Mouse (Mus musculus): Measurements from ENCODE around the gene Aak1. TPM values are rescaled to one million over a fixed set of nuclear protein-coding genes. Genes with fewer than 3 reads are reported as not detected.
A peak's percentile ranks its signal among the peaks of the same experiment; 100 is the strongest.

Aak1 gene
- polyA plus RNA-seq, 1 experiment from 2014 or later, result 3.2 TPM

DNA sequence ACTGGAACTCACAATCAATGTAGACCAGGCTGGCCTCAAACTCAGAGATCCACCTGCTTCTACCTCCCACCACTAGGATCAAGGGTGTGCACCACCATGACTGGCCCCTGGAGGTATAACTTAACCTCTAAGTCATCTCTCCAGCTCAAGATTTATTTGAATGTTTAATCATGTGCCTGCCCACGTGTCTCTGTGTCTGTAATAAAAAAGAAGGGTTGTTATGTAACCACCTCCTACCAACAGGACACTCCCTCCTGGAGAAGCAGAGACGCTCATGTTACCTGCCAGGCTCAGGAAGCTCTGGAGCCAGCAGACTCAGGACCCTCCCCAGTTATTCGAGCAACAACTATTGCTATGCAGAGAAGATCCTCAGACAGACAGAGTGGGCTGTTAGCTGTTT lies 7.4 kb upstream of the Aak1 start:
- no peak overlapping the region for H3K9ac ChIP-seq
- H3K4me1 ChIP-seq (replicated peaks), result no peaks in the 10 kb centered on the region; the same call in 1 of the 2 replicates
- H3K27me3 ChIP-seq, result no peaks in the 10 kb centered on the region
- no peaks in the 10 kb centered on the region for H3K36me3 ChIP-seq (replicated peaks)
- H3K9me3 ChIP-seq (replicated peaks), result no peaks in the 10 kb centered on the region
- H3K4me3 ChIP-seq (replicated peaks), result no peak overlapping the region
- 55% methylated on average over 3 of the region's 3 CpGs for WGBS (ENCODE audit: insufficient replicate concordance)
- ATAC-seq (ENCODE audit: insufficient read depth), result no peak
- H3K4me2 ChIP-seq, result no peak overlapping the region
- no peak overlapping the region for H3K27ac ChIP-seq (replicated peaks)

DNA sequence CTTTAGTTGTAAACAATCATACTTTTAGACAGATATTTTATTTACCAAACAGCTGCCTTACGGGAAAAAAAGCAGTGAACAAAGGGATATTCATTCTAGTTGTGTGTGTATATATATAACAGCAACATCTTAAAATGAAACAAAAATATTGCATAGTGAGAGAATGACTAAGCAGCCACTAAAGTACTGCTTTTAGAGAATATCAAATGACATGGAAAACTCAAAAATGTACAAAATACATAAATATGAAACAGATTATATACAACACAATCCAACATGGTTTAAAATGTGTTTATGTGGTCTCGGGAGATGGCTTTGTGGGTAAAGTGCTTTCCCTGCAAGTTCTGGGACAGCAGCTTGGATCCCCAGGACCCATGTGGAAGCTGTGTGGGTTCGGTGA lies 5.7 kb upstream of the Aak1 start:
- Histone ChIP-seq H3K4me3 (replicated peaks) (no peak overlapping the region), H3K27ac (replicated peaks) (no peak overlapping the region), H3K9me3 (replicated peaks) (no peaks in the 10 kb centered on the region), H3K9ac (no peak overlapping the region), H3K4me1 (replicated peaks) (peaks cover 10% of the 10 kb centered on the region), H3K36me3 (replicated peaks) (no peaks in the 10 kb centered on the region), H3K4me2 (no peak overlapping the region), H3K27me3 (no peaks in the 10 kb centered on the region)
- ATAC-seq (ENCODE audit: insufficient read depth), result no peak
- WGBS (ENCODE audit: insufficient replicate concordance), result 55% methylated on average over 3 of the region's 3 CpGs

DNA sequence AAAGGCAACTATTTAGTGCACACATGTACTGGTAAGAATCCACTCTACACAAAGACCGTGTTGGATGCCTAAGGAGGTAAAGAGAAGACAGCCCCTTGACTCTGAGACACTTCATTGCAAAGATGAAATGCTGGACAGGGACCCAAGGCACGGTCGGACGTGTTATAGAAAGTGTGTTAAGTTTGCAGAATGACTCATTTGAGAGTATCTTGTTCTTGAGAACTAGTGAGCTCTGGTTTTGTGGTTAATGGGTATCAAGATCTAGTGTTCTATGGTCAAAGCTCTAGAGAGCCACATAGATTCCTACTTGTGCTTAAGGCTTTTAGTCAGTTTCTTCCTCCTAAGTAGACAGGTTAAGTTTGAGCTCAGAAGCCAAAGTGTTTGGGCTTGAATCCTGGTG lies 2.9 kb upstream of the Aak1 start:
- 65% methylated on average over 4 of the region's 4 CpGs for WGBS (ENCODE audit: insufficient replicate concordance)
- Histone ChIP-seq H3K4me2 (no peak overlapping the region), H3K27ac (replicated peaks) (no peak overlapping the region), H3K4me1 (replicated peaks) (peaks cover 26% of the 10 kb centered on the region), H3K4me3 (replicated peaks) (no peak overlapping the region), H3K27me3 (no peaks in the 10 kb centered on the region), H3K9ac (no peak overlapping the region), H3K36me3 (replicated peaks) (no peaks in the 10 kb centered on the region), H3K9me3 (replicated peaks) (no peaks in the 10 kb centered on the region)
- no peak for ATAC-seq (ENCODE audit: insufficient read depth)

DNA sequence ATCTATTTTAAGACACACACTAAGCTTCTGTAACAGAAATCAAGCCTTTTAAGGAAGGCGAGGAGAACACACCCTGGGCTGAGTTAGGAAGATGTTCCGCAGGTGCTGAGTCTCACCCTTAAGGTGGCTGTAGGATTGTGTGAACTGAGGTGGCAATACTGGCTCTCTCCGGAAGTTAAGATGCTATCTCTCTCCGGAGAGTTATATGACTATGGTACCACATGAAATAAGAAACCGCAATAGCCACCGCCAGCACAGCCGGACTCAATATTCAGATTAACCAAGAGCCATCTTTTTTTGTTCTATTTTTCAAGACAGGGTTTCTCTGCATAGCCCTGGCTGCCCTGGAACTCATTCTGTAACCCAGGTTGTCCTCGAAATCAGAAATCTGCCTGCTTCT lies 1.5 kb upstream of the Aak1 start:
- Histone ChIP-seq H3K4me1 (replicated peaks) (peaks cover 38% of the 10 kb centered on the region), H3K9me3 (replicated peaks) (no peaks in the 10 kb centered on the region), H3K4me3 (replicated peaks) (peak overlapping the region; percentile 97; the same call in 1 of the 2 replicates), H3K9ac (no peak overlapping the region), H3K4me2 (peak overlapping the region; percentile 87), H3K27ac (replicated peaks) (no peak overlapping the region), H3K27me3 (no peaks in the 10 kb centered on the region), H3K36me3 (replicated peaks) (no peaks in the 10 kb centered on the region; the same call in 1 of the 2 replicates)
- no peak for ATAC-seq (ENCODE audit: insufficient read depth)
- 82% methylated on average over 8 of the region's 8 CpGs for WGBS (ENCODE audit: insufficient replicate concordance)

DNA sequence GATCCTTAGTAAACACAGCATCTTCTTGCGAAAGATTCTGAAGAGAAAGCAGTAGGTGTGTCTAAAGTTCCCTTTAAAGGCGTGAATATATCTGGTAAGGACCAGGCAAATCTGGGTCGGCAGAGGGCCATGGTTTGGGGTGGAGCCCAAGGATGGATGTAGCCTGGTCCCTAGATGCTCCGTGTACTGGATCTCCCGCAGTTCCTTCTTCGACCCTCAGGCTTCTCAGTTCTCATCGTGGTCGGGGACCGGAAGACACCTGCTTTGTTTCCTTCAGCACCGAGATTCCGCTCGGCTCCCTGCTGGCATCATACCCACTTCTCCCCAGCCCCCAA lies 770 bp upstream of the Aak1 start:
- peak overlapping the region; percentile 97 for H3K4me3 ChIP-seq (replicated peaks)
- ATAC-seq (ENCODE audit: insufficient read depth), result peak; percentile 27
- H3K36me3 ChIP-seq (replicated peaks), result no peaks in the 10 kb centered on the region; the same call in 1 of the 2 replicates
- peak overlapping the region; percentile 92 for H3K9ac ChIP-seq
- H3K27me3 ChIP-seq, result no peaks in the 10 kb centered on the region
- peak overlapping the region; percentile 87 for H3K4me2 ChIP-seq
- H3K9me3 ChIP-seq (replicated peaks), result no peaks in the 10 kb centered on the region
- peak overlapping the region; percentile 94 for H3K27ac ChIP-seq (replicated peaks)
- H3K4me1 ChIP-seq (replicated peaks), result peaks cover 44% of the 10 kb centered on the region
- WGBS (ENCODE audit: insufficient replicate concordance), result 2% methylated on average over 12 of the region's 12 CpGs

DNA sequence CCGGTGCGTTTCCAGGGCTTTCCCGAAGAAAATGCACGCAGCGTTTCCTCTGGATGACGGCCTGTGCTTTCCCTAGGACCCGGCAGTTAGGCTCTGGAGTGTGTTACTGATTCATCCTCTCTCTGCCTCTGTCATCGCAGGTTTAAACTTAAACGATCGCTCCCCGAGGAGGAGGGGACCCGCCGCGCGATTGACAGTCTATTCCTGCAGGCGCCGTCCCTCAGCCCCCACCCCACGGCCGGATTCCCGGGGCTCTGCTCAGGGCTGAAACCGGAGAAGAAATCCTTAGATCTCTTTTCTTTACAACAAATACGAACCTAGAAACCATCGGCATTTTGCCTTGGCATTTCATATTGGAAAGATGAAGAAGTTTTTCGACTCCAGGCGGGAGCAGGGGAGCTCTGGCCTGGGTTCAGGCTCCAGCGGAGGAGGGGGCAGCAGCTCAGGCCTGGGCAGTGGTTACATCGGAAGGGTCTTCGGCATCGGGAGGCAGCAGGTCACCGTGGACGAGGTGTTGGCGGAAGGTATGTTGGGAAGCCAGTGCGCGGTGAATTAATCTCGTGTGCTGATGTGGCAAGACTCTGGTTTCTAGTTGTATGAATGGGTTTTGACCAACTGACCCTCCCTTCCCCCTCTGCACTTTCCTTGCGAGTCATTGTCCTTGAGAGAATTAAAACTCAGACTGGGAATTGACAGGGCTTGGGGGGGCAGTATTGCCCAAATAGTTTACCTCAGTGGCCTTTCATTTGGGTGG lies 552 bp downstream of the Aak1 start:
- H3K9ac ChIP-seq, result peak overlapping the region; percentile 92
- H3K4me2 ChIP-seq, result peak overlapping the region; percentile 87
- H3K9me3 ChIP-seq (replicated peaks), result no peaks in the 10 kb centered on the region
- H3K27me3 ChIP-seq, result no peaks in the 10 kb centered on the region
- under 1% methylated on average over 36 of the region's 36 CpGs for WGBS (ENCODE audit: insufficient replicate concordance)
- H3K36me3 ChIP-seq (replicated peaks), result no peaks in the 10 kb centered on the region; the same call in 1 of the 2 replicates
- ATAC-seq (ENCODE audit: insufficient read depth), result peak; percentile 35
- H3K27ac ChIP-seq (replicated peaks), result peak overlapping the region; percentile 94
- H3K4me1 ChIP-seq (replicated peaks), result peaks cover 51% of the 10 kb centered on the region
- H3K4me3 ChIP-seq (replicated peaks), result peak overlapping the region; percentile 97

DNA sequence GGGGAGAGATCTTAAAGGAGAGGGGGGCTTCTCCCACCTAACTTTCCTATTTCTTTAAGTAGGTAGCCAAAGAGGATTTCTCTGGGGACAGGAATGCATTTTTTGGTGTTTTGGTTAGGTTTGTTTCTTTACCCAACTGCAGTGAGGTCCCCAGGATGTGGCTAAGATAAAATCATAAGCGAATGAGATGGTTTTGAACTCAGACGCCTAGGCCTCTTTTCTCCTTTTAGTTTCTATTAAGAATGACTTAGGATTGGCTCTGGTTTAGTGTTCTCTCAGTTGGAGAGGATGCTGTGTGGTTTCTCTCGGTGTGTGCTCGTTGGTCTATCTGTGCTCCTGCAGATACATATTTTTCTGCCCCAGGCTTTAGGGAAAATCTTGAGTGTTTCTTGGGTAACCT lies 1.3 kb downstream of the Aak1 start:
- Histone ChIP-seq H3K4me1 (replicated peaks) (peaks cover 51% of the 10 kb centered on the region), H3K9me3 (replicated peaks) (no peaks in the 10 kb centered on the region), H3K4me2 (peak overlapping the region; percentile 87), H3K36me3 (replicated peaks) (peaks cover 3% of the 10 kb centered on the region), H3K27ac (replicated peaks) (peak overlapping the region; percentile 94), H3K27me3 (no peaks in the 10 kb centered on the region), H3K9ac (peak overlapping the region; percentile 92; the same call in 1 of the 2 replicates), H3K4me3 (replicated peaks) (peak overlapping the region; percentile 97)
- ATAC-seq (ENCODE audit: insufficient read depth), result no peak
- WGBS (ENCODE audit: insufficient replicate concordance), result 5% methylated on average over 4 of the region's 4 CpGs

DNA sequence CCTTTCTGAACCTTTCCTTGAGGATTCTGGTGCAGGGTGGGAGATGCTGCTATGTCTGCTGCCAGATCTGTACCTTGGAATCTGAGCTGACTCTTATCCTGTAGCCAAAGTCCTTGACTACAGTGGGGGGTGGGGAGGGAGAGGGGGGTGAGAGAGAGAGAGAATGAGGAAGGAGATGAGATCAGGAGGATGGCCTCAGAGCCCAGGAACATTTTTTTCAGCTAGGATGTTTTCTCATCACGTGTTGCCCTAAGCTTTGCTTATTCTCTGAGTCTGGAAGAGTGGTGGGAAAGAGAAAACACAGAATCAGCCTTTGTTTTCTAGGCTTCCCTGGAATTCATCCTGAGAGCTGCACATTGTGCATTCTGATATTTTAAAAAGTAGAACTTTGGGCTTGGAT lies 2.2 kb downstream of the Aak1 start:
- WGBS (ENCODE audit: insufficient replicate concordance), result 19% methylated on average over 1 of the region's 1 CpGs
- ATAC-seq (ENCODE audit: insufficient read depth), result no peak
- Histone ChIP-seq H3K27ac (replicated peaks) (no peak overlapping the region), H3K9ac (no peak overlapping the region), H3K4me3 (replicated peaks) (no peak overlapping the region), H3K4me2 (peak overlapping the region; percentile 87), H3K9me3 (replicated peaks) (no peaks in the 10 kb centered on the region), H3K4me1 (replicated peaks) (peaks cover 51% of the 10 kb centered on the region), H3K27me3 (no peaks in the 10 kb centered on the region), H3K36me3 (replicated peaks) (peaks cover 10% of the 10 kb centered on the region)

DNA sequence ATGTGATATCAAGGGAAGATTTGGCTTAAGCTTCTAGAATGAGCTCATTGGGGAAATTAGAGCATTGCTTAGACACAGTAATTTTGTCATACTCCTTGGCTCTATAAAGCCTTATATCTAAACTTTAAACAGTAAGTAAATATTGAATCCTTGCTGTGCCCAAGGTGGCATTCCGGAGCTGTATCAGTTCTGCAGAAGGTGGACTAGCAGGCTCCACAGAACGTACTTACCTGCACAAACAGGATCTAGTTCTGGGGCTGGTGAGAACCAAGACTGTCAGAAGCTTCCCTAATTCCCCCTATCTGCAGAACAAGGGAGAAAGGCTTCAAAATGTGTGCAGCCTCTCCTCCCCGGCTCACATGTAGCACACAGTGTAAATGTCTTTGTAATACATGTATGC lies 4.6 kb downstream of the Aak1 start:
- H3K9me3 ChIP-seq (replicated peaks), result no peaks in the 10 kb centered on the region
- H3K9ac ChIP-seq, result no peak overlapping the region
- no peak for ATAC-seq (ENCODE audit: insufficient read depth)
- no peak overlapping the region for H3K27ac ChIP-seq (replicated peaks)
- H3K4me2 ChIP-seq, result no peak overlapping the region
- 65% methylated on average over 3 of the region's 3 CpGs for WGBS (ENCODE audit: insufficient replicate concordance)
- peaks cover 56% of the 10 kb centered on the region for H3K4me1 ChIP-seq (replicated peaks)
- H3K27me3 ChIP-seq, result no peaks in the 10 kb centered on the region
- H3K36me3 ChIP-seq (replicated peaks), result peaks cover 17% of the 10 kb centered on the region
- no peak overlapping the region for H3K4me3 ChIP-seq (replicated peaks)

DNA sequence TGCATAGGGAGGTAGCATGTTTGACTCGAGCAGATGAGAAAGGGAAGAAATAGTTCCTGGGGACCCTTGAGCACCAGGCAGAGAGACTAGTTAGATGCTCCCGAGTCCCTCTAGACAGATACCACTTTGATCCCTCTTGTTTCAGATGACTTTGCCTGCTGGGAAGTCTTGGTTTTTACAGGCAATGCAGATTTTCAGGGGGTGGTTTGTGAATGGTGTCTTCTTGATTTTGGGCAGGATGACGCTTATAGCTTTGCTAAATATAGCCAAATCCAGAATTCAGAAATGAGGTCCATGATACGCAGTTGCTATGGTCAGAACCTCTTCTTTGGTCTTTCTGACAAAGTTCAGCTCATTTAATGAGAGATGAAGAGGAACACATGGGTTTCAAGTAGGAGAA lies 5.6 kb downstream of the Aak1 start:
- Histone ChIP-seq H3K4me3 (replicated peaks) (no peak overlapping the region), H3K4me2 (no peak overlapping the region), H3K27ac (replicated peaks) (no peak overlapping the region), H3K9me3 (replicated peaks) (no peaks in the 10 kb centered on the region), H3K27me3 (no peaks in the 10 kb centered on the region), H3K36me3 (replicated peaks) (peaks cover 22% of the 10 kb centered on the region), H3K9ac (no peak overlapping the region), H3K4me1 (replicated peaks) (peaks cover 58% of the 10 kb centered on the region)
- no peak for ATAC-seq (ENCODE audit: insufficient read depth)
- WGBS (ENCODE audit: insufficient replicate concordance), result 78% methylated on average over 4 of the region's 4 CpGs

DNA sequence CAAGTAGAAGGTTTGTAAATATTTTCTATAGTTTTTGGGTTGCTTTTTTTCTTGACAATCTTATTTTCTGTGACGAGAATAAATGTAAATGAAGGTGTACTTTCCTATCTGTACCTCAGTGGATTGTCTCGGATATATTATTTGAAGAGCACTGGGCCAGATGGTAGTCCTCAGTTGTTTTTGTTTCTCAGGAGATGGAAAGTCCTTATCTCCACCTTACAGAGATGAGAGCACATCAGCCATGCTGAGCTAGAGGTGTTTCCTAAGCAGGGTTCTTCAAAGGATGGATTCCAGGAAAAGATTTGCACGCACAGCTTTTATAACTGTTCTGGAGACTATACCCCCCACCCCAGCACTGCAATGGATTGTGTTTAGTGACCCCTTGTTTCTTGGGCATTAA lies 9.3 kb downstream of the Aak1 start:
- no peak overlapping the region for H3K27ac ChIP-seq (replicated peaks)
- WGBS (ENCODE audit: insufficient replicate concordance), result 42% methylated on average over 3 of the region's 3 CpGs
- no peaks in the 10 kb centered on the region for H3K9me3 ChIP-seq (replicated peaks)
- peaks cover 24% of the 10 kb centered on the region for H3K4me1 ChIP-seq (replicated peaks)
- H3K9ac ChIP-seq, result no peak overlapping the region
- peaks cover 51% of the 10 kb centered on the region for H3K36me3 ChIP-seq (replicated peaks)
- no peak overlapping the region for H3K4me2 ChIP-seq
- ATAC-seq (ENCODE audit: insufficient read depth), result no peak
- H3K4me3 ChIP-seq (replicated peaks), result no peak overlapping the region
- no peaks in the 10 kb centered on the region for H3K27me3 ChIP-seq

Data from liver, embryonic 15.5 days (tissue).